Mouse (Mus musculus) layer of hippocampus, postnatal 36 days (tissue): ENCODE results near the gene Fut2. TPM values are rescaled to one million over a fixed set of nuclear protein-coding genes. Genes with fewer than 3 reads are reported as not detected.
"Not testable (repeated sequence)": the region's sequence is repeated elsewhere in the genome, so short reads cannot be mapped to it uniquely, and the experiment has no call there.

ENCODE experiments used
- DNase-seq, 2 experiments: peaks; one replicate each; pipeline ENCODE4 v3.0.0; 2022
- total RNA-seq, 2 experiments: library from RNA; stranded (reverse); gene quantifications; 2 replicates each; pipeline ENCODE4 v1.2.3; 2021

Fut2 gene
- total RNA-seq, 2 experiments from 2014 or later, result 0.18 TPM; not detected in 1

DNA sequence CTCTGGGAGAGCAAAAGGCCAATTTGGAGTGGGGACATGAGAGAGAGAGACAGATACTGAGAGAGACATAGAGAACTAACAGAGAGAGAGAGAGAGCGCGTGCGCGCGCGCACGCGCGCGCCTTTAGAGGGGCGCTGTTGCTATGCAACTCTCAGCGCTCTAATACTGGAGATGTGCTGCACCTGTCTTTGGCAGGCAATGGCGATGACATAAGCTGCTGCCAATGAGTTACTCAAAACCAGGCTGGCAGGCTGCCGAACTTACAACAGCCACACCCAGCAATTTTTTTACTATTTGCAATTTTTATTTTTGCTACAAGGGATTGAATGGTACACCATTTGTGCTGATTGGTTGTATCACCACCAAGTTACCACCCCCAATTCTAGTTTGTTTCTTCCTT is 1.6 kb upstream of the Fut2 start:
- DNase-seq, result no peak

DNA sequence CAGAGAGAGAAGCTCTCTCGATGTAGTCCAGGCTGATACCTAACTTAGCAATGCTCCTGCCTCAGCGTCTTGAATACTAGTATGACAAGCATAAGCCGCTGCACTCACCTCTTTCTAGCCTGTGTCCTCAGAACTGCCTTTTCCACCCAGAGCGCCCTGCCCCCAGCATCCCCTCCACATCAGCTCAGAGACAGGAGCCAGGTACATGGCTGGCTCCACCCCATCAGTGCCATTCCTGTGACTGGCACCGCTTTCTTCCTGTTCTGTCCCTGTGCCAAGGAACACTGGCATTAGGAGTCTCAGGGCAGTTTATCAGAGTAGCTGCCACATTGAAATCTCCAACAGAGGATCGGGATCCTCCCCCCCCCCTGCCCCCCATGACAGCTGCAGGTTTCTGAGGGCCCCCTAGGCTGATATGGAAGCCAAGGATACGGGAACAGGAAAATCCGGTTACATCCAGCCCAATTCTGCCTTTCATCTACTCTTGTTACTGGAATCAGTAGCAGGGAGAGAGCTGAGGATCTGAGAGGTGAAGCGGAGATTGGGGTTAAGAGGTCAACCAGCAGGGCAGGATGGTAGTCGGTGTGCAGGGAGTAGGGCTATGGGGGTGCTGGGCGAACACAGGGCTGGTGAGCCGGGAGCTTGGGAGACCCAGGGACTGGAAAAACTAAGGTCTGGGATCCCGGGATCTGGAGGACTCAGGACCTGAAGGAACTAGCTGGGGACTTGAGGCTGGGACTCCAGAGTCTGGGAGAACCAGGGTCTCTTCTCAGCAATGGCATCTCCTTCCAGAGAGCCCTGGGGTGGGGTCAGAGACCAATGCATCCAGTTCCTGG is 673 bp downstream of the Fut2 start:
- no peak for DNase-seq

DNA sequence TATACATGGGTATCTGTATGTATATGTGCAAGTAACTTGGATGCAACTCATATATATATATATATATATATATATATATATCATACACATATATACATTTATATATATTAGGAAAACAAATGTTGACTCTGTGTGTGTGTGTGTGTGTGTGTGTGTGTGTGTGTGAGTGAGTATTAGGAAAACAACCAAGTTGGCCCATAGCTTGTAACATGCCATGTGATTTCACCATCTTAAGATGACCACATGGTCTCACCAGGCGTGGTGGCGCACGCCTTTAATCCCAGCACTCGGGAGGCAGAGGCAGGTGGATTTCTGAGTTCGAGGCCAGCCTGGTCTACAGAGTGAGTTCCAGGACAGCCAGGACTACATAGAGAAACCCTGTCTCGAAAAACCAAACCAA is 4.5 kb downstream of the Fut2 start:
- not testable (repeated sequence) for DNase-seq

DNA sequence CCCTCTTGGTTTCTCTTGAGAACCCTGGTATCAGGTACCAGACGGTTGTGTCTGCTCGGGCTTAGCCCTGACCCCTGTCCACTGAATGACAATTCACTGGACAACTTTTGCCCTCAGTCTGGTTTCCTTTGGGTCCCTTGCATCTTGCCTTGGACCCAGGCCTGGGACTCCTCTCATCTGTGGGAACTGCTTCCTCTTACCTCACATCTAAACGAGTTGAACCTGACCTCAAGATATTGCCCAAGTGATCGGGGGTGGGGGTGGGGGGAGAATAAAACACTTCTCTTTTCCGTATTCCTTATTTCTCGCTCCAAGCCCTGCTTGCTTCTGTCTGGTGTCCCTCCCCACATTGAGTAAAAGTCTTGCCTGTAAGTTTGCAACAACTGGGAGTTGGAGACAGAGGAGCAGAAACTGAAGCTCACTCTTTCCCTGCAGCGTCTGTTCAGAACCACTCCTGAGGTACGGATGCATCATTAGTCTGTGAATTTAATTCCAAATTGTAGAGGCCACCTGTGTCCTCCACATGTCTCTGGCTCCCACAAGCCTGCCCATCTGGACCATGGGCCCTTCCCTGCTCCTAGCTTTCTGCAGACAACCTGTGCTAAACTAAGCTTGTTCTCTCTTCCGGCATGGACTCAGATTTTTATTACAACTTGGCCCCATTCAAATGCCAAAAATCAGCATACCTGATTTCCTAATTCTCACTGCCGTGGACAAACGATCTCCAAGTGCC is 5.3 kb downstream of the Fut2 start:
- no peak for DNase-seq

DNA sequence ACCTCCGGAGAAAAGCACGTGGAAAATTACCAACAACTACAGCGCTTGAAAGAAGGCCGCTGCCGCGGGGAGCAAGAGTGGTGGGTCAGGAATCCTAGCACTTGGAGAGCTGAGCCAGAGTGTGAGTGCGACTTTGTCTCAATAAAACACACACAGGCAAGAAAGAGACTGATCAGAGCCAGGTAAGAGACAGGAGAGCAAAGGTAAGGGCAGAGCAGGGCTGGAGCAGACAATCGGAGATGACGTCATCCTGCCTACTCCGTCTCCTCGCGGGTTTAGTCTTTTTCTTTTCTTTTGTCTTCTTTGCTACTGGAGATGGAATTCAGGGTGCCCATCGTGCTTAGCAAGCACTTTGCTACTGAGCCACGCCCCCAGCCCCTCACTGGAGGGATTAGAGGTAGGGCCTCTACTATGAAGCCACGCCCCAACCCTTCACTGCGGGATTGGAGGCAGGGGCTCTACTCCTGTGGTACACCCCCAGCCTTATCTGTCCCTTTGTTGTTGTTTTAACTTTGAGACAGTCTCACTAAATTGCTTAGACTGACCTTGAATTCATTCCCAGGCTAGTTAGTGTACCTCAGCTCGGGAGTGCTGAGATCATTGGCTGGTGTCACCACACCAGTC is 11.7 kb downstream of the Fut2 start:
- no peak for DNase-seq

DNA sequence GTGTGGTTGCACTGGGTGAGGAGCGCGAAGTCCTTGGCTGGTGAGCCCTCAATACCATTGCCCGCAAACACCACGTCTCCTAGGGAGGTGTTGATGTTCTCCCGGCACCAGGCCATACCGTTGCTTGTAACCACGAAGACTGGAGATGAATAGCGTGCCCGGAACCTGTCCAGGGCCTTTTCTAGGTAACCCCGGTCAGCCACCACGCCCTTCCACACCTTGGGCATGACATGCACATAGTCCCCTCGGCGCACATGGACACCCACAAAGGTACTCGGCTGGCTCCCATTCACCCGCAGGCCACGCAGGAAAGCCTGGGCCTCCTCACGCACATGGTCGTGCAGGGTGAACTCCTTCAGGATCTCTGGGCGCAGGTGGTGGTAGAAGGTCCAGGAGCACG is 15.7 kb downstream of the Fut2 start:
- not testable (repeated sequence) for DNase-seq

DNA sequence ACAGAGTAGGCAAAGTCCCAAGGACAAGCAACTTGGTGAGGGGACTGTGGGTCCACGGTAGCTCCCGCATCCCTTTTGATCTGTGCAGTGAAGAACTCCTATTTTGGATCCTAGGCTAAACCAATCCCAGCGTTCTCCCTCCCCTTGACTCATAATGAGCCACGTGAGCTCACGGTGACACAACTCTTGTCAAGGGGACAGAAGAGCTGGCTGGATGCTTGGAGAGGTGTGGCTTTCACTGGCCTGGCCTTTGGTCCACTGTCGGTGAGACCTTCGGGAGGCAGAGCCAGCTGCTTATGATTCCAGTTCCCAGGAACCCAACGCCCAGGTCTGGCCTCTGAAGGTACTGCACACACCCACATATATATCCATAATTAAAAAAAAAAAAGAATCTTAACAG is 16.8 kb downstream of the Fut2 start:
- DNase-seq, result no peak

DNA sequence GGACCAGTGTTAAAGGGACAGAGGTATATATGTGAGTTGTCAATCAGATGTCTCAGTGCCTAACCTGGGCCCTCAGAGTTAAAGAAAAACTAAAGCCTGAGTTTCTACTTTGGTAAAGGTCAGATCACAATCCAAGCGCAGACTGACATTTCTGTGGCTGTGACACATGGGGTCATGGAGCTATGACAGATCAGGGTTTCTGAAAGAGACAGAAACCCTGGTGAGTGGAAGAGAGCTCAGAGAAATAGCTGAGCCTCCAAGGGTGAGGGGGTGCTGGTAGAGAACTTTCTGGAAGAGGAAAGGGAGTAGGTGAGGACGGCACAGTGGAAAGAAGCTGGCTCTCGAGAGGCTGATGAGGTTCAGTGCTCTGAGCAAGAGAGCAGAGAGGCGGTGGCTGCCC is 19.5 kb downstream of the Fut2 start:
- DNase-seq, result no peak

DNA sequence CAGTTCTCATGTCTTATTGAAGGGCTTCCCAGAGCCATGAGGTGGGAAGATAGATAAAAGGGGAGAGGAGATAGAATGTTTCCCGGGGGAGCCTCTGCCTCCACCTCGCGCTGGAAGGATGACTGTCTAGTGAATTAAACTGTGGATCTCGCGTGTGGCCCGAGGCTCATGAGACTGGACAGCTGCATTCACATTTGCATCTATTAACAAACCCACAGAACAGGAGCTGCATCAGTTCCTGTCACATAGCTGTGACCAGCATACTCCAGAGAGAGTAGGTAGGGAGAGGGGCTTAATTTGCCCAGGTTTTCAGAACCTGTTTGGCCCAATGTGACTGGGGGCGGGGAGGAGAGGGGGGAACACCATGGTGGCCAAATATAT is 20.6 kb downstream of the Fut2 start:
- no peak for DNase-seq

DNA sequence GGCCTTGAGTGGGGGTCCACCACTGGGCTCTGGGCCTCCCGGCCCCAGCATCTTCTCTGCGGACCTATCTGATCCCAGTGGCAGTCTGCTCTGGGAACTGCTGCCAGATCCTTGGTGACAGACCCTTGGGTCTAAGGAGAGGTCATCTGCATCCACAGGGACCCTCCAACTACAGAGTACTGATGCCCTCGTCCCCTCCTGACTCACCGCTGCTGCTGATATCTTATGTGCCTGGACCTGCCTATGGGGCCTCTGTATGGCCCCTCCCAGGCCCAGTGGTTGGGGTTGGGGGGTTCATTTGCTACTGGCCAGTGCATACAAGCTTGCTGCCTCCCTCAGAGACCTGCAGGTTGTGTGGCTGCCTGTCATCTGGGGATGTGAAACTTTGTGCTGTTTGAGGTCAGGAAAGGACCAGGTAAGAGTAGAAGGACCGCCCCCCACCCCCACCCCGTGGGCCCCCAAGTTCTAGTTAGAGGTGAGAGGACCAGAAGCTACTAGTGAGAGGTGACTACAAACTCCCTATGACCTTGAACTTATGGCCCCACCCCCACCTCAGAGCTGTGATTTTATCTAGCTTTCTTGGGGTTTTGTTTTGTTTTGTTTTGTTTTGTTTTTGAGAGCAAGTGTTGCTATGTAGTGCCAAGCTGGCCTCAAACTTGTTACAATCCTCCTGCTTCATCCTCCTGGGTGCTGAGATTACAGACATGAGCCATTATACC is 21.2 kb downstream of the Fut2 start:
- DNase-seq, result no peak

DNA sequence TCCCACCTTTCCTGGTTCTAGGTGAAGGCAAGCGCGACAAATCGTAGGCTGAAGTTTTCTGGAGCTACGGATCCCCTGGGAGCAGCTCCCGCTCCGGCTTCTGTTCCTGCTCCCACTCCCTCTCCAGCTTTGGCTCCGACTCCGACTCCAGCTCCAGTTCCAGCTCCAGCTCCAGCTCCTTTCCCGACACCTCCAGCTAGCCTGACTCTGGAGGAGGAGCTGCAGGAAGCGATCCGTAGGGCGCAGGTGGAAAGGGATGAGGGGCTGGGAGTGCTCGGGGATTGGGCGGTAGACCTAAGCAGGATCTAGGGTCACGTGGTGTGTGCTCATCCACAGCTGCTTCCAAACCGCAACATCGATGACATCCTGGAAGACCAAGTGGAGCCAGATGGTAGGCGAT is 22.0 kb downstream of the Fut2 start:
- DNase-seq, result peak; percentile 55 to 61

DNA sequence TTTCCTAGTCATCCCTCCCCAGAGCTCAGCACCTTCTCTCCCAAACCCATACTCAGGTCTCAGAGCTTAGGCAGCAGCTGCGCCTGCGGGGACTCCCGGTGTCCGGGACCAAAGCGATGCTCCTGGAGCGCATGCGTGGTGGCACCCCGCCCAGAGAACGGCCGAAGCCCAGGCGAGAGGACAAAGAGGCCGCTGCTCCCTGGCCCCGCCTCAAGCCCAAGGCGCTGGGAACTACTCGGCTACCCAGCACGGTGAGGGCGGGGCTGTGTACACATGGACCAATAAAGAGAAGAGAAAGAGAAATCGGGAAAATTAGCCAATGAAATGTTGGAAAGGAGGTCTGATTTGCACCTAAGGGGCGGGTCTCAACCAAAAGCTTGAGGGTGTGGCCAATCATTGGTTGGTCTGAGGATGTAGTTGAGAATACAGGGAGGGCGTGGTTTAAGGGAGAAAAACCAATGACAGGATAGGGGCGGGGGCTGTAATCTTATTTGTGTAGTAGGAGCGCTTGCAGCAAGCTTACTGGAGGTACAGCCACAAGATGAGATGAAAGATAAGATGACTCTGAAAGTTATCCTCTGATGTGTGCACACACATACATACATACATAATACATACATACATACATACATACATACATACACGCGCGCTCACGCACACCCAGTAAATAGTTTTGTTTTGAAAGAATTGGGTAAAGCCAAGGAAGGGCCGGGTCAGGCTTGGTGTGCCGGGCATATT is 22.6 kb downstream of the Fut2 start:
- DNase-seq, result peak; percentile 90 to 91

DNA sequence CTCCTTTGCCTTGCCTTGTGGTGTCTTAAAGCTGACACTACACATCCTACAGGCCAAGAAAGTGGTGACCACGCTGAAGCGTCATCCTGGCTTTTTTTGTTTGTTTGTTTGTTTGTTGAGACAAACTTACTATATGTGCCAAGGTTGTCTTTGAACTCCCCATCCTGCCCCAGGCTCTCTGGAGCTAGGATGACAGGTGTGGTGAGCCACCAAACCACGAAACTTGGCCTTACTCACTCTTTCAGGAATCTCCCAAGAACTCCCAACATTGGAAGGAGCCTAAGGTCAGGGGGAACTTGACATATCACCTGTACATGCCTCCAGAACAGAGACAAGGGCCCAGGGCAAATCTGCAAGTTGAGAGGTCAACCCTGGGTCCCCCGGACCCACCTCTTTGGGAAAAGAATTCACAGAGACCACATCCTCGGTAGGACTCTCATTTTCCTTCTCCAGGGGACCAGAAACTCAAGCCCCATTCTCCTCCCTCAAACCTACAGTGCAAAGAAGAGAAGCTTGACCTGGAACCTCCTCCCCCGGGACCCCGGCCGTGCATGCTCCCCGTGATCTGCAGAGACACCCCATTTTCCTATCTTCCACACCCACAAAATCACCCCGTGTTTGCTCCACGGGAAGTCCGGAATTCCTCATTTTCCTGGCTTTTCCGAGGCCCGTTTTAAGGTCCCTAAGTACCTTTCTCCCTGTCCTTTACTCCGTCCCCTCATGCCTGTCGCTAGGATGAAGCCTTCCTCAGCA is 23.5 kb downstream of the Fut2 start:
- DNase-seq, result no peak

DNA sequence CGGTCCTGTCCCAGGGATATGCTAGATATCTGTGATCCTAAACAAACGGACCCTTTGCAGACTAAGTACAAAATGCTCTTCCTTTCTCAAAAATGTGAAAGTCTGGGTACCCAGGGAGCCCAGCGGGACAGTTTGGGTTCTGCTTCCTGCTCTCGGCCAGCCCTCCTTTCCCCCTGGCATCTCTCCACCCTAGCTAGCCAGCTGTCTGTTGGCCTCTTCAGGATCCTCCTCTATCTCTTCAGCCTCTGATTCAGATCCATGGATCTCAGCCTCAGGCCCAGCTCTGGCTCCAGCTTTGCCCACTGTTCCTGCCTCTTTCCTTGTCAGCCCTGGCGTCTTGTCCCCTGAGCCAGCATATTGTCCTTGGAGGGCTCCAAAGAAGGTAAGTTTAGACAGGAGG is 24.1 kb downstream of the Fut2 start:
- DNase-seq, result no peak

DNA sequence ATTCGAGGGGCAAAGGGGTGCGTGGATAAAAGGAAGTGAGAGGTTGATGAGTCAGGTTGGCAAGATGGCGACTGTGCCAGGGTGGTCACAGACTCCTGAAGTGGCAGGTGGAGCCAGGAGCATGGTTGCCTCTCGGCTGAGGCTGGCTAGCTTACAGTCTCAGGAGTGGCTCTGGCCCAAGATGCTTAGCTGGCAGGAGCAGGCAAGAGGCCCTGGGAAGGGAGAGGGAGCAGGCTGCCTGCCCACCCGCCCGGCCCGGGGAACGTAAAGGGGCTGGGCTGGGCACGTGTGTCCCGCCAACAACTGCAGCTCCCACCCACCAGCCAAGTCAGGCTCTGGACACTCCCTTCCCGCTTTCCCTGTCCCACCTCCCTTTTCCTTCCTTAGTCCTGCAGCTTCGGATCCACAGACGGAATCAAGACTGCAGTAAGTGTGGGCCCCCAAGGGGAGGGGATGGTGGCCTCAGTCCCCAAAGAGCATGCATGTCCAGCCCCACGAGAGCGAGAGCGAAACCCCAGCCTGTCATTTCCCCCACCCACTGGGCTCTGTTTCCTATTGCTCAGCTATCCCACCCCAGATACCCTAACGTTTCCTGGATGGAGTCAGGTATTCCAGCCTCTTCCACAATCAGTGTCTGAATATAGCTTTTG is 24.7 kb downstream of the Fut2 start:
- no peak for DNase-seq

DNA sequence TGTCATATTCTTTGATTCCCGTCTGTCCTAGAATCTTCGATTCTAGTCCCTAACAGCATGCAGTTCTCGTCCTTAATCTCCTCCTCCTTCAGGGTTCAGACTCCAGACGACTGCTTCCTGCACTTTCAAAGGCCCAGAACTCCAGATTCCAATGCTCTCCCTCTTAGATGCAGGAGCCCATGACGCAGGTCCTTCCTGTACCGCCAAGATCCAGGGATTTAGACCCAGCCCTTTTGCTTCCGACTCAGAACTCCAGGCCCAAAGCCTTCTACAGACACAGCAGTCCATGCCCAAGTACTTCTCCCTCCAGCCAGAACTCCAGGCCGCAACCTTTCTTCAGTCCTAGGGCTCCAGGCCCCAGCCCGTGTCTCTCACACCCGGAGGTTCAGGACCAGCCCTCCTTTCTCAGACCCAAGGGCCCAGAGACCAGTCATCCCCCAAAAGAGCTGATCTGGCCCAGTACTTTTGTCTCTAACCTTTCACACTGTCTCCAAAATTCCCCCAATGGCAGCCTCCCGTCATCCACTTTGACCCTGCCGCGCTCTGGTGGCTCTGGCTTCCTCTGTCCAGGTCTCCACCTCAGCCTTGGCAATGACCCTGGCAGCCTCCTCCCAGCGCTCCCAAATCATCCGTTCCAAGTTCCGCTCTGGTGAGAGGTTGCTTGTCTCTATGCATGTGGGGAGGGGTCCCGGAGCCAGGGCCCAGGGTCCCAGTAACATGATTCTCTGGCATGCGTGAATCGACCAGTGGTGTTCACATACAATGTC is 25.8 kb downstream of the Fut2 start:
- DNase-seq, result no peak

DNA sequence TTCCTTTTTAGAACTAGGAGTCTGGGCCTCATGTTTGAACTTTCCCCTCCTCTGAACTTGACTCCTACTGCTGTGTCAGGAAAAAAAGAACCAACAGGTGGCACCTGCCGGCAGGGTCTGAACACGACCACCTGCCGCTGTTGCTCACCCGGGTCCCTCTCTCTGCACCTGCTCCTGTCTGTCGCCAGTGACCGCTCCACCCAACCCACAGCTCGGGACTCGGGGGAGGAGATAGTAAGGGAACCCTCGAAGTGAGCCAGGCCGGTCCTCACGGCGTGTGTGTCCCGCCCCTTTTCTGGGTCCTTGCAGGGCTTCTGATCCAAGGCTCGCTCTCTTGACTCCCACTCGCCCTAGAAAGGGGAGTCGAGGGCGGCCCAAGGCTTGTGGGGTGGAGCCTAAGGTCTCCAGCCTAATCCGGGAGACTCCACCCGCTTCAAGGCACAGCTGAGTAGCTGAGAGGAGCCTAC is 26.6 kb downstream of the Fut2 start, which contains the start of gene Mamstr:
Gene Mamstr, plus strand, starts transcription at position 417 of the 467 bp plus-strand sequence.
- DNase-seq, result no peak

DNA sequence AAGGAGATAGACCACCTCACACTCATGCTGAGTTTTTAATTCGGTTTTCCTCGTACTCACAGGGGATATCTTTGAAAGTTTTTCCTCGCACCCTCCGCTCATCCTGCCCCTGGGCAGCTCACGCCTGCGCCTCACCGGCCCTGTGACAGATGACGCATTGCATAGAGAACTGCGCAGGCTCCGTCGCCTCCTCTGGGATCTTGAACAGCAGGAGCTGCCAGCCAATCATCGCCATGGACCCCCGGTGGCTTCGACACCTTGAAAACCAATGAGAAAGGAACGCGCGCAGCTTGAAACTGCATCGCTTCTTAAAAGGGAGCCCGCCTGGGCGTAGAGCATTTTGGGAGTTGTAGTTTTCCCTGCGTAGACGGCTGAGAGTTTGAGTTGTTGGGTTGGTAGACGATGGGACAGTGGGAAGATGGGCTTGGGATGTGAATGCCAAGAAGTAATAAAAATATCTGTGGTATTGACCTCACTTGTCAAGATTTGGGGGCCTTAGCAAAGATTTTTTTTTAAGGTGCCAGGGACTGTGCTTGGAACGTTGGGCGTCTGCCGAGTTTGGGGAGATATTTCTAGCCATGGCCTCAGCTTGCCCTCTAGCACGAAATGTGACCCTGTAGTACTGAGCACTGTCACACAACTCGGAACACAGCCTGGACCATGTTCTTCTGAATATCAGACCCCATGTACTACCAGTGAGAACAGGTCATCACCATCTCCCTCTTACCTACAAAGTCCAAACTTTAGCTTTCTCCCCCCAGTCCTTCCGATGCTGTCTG is 27.4 kb downstream of the Fut2 start:
- DNase-seq, result peak; percentile 92 to 95

DNA sequence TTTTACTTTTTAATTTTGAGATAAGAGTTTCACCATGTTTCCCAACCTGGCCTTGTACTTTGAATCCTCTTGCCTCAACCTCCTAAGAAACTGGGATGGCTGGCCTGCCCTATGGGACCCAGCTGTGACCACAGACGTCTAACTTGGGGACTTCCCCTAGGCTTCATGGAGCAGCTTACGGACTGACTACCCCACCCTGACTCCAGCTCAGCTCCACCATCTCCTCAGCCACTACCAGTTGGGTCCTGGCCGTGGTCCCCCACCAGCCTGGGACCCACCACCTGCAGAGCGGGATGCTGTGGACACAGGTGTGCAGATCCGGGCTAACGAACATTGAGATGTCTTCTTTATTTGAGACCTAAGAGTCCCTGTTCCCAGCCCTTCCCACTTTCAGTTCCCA is 28.5 kb downstream of the Fut2 start:
- DNase-seq, result no peak
